Mouse (Mus musculus) granulocyte monocyte progenitor cell, adult 5-6 weeks (primary cell): ENCODE results near the gene Rlim. TPM values are rescaled to one million over a fixed set of nuclear protein-coding genes. Genes with fewer than 3 reads are reported as not detected.

Experiments used
- ATAC-seq: replicated peaks from 2 replicates; pipeline ENCODE4 v1.8.0; 2016; ENCODE audit warnings: mild to moderate bottlenecking, moderate TSS enrichment, inconsistent platforms; ENCODE audit not compliant: poor library complexity, severe bottlenecking
- total RNA-seq, 2 experiments: library from RNA; stranded (forward) in 1 of 2; stranded (reverse) in 1 of 2; fragments of 200-712, 200-1000 nt in 1 of 2; fragments of >200 nt in 1 of 2; fragmentation: Nextera tagmentation in 1 of 2; gene quantifications; 2 replicates each; pipeline ENCODE4 v1.2.3; 2014 to 2017

Rlim gene
- total RNA-seq (2014; fragmentation: Nextera tagmentation) = 43.0 and 49.3 TPM in 2 replicates
- 100 and 111 TPM in 2 replicates for total RNA-seq (2017)

DNA sequence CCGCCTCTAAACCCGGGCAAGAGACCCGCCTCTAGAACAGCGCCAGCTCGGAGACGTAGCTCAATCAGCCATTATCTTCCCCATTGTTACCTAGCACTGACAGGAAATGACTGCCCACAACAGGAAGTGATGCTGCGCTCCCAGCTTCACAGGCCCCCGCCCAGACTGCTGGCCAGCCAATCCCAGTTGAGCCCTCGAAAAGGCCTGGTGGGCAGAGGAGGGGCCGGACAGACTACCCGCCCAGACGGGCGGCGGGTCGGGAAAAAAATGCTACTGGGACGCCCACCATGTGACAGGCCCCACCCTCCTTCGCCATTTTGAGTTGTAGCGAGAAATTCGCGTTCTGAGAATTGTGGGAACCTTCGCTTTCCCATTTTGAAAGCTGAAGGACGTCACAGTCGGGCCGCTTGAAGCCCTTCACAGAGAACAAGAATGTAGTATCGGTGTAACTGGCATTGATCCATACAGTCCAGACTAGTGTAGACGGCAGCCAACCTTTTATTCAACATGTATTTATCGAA lies at the start of gene Rlim:
Gene Rlim (minus strand): TSS at position 116 of the 521 bp plus-strand sequence.
- peak; percentile 91 for ATAC-seq

DNA sequence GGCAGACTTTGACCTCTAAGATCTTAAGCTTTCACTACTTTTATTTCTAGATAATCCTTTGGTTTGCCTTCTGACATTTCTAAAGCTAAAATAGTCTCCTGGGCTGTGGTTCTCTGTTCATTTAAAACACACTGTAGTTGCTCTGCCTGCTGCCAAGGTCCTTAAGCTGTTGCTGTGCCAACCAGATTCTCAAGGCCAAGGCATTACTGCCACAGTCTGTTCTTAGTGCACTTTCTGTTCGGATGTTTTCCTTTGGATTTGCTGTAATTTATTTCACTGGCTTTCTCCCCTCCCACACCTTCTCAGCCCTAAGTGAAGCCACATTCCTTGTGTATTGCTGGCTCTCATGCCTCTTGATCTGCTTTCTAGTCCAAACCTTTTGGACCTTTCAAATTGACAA lies 36.1 kb upstream of the Rlim start:
- no peak for ATAC-seq

DNA sequence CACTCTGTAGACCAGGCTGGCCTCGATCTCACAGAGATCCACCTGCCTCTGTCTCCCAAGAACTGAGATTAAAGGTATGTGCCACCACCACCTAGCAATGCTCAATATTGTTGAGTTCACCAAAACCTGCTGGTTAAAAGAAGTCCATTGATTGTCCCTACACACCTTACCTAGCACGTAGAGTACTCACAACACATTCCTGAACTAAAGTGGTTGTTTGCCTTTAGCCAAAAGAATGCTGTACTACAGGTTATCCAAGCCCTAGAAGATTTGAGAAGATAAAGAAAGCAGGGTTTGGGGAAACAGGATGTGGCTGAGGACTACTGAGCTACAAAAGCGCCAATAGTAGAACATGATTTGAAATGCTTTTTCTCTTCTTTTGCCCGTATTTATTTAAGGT lies 34.0 kb upstream of the Rlim start:
- ATAC-seq = no peak

DNA sequence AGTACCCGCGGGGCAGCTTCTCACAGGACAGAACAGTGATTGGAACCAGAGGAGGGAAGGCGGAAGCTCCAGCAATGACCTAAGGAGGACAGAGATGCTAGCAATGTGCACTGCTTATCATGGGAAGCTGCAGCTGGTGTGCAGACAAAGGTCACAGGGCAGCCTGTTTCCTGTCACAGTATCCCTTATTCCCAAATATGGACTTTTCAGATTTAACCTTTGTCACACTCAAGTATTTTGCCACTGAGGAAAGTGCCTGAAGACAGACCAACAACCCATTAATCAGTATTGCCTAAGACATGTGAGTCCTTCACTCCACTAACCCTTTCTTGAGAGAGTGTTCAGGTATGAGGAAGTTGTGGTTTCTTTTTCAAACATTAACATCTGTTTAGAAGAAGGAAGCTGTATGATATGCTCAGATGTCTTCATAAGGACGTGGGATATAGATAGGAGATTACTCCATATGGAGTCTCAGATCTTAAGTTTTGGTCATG lies 32.3 kb upstream of the Rlim start:
- peak; percentile 100 for ATAC-seq

DNA sequence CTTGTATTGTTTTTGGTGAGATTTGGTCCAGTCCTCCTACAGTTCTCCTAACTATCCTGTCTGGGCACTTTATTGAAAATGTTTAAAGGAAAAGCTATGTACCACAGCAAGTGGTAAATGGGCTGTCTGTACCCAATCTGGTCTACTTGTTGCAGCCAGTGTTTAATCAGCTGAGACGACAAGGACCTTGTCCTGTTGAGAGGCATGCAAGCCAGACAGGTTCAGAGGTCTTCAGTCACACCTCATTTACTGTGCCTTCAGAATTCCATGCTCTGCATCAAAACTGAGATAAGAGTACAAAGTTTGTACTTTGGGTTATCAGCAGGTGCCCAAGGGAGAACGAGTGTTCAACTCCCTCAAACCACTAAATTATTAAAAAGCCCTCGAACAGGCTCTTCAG lies 13.7 kb upstream of the Rlim start:
- no peak for ATAC-seq

DNA sequence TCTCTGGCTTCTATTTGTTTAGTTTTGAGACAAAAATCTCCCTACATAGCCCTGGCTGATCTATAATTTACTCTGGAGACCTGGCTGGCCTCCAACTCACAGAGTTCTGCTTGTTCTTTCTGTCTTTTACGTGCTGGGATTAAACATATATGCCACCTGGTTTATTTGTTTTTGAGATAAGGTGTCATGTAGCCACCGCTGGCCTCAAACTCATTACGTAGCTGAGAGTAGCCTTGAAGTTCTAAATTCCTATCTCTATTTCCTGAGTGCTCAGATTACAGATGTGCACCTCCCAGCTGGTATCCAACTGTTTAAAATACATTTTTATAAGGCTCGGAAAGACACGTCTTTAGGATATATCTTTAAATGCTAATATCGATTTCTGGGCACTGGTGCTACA lies 12.8 kb upstream of the Rlim start:
- ATAC-seq = no peak

DNA sequence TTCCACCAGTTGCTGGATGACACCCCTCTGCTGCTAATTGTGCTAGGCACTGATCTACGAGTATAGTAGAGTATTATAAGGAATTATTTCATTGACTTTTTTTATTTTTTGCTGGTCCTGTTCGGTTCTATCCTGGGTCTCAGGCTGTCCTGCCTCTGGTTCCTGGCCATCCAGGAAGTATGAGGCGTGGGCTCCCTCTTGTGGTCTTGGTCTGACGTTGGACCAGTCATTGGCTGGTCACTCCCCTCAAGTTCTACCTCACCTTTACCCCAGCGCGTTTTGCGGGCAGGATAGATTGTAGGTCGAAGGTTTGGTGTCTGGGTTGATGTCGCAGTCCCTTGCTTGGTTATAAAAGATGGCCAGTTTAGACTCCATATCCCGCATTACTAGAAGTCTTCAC lies 10.6 kb upstream of the Rlim start:
- peak; percentile 62 for ATAC-seq

DNA sequence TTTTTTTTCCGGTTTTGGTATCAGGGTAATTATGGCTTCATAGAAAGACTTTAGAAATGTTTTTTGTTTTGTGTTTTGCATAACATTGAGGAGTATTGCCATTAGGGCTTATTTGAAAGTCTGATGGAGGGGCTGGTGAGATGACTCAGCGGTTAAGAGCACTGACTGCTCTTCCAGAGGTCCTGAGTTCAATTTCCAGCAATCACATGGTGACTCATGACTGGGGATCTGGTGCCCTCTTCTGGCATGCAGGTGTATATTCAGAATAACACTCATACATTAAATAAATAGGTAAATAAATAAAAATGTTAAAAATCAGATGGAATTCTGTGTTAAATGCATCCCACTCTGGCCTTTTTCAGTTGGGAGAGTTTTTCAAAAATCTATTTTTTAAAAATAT lies 9.3 kb upstream of the Rlim start:
- ATAC-seq = peak; percentile 40; the same call in 1 of the 2 replicates

DNA sequence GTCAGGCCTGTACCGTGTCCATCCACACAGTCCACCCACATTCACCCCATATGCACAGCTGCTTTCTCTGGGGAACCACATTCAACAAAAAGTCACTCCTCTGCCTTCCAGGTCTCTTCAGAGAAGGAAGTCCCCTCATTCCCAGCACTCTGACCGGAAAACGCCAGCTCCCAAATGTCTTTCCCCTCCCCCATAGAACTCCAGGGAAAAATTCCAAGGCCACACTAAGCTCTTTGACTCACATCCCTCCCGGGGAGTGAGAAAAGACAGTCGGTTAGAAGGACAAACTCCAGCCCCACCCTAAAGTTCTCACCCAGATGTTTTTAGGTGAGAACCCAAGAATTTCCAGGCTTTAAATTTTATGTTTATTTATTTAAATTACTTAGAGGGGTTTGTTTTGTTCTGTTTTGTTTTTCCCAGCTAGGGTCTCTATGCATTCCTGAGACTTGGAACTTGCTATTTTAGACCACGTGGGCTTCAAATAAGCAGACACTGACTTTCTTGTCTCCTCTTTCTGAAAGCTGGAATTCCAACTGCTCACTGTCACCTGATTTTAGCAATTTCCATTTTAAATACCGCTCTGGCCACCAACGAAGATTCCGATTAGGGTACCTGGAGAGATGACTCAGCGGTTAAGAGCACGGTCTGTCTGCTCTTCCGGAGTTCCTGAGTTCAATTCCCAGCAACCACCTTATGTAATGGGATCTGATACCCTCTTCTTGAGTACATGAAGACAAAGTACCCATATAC lies 6.3 kb upstream of the Rlim start:
- no peak for ATAC-seq

DNA sequence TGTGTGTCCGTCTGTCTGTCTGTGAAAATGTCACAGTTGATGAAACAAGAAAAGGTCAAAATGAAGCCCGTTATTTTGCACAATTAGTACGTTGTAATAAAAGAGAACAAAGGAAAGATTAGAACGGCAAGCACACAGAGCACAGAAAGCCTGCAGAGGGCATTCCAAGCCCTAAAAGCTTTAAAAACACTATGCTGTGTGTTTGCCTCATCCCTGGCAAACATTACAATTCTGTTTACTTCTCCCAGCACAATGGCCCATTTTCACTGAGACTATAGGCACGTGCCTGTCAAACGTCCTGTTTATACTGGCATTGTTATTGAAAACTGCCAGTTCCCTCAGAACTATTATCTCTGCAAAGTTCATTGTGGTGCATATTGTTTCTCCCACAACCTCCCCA lies 5.1 kb upstream of the Rlim start:
- ATAC-seq = no peak

DNA sequence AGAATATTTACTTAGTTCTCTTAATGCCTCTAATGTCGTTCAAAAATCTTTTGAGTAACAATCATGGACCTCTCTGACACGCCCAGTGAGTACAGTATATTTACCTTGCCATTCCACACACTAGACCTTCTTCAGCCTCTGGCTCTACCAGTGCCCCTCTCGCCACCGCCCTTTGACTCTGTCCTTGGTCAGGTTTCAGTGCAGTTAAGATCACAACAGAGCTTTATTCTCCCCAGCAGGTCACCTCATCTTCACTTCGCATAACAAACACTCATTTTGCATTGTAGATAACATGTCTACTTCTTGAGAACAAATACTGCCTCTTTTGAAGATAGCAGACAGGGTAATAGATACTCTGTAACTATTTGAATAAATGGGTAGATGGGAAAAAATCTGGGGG lies 3.9 kb upstream of the Rlim start:
- no peak for ATAC-seq

DNA sequence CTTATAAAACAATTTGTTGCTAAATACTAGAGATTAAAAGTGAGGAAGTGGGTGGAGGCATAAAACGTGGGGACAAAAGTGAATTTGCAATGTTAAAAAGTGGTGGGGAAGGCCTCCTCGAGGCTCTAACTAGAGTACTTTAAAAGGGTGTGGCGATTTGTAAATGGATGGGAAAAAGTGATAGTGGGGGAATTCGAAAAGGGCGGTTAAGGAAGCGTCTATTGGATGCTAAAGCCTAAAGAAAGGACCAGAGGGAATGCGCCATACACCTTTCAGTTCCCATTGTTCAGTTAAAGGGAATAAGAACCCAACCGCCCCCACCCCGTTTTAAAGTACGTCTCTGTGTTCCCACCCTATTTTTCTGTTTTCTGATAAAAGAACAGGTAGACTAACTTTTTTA lies 722 bp upstream of the Rlim start:
- no peak for ATAC-seq

DNA sequence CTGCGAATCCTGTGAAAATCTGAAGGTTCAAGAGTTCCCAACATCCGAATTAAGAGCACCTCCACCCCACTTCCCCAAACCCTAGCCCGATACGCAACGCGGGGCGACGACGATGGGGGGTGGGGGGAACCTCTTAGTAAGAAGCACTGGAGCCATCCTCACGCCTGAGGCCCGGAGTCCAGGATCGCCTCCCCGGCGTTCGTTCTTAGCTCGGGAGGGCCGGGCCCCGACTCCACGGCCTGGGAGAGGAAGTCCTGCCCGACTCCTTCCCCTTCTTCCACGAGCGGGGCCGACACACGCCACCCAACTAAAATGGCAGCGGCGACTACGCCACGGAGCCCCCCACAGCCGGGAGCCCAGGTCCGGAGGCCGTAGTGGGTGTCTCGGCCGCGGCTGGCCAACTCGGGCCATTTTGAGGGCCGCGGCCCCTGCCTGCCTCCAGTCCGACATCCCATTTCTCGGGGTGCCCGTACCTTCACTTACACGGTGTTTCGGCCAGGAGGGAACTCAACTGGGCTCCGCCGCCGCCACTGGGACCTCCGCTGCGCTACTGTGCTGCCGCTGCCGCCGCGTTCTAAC lies 405 bp downstream of the Rlim start:
- peak; percentile 51 for ATAC-seq

DNA sequence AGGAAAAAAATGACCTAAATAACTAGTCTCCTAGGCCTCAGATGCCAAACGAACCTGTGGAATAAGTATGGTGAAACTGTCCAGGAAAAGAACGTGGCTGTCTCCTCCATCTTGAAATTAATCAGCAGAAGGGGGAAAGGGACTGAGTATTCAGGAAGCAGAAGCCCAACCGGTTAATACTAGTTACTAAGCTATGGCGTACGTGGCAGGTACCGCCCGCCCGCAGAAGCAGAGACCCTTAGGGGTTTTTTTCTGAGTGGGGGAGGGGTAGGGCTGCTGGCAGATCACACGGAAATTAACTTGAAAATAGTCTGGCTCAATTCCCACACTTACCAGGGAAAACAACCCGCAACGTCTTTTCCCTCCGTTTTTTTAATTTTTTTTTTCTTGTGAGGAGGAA lies 1.0 kb downstream of the Rlim start:
- ATAC-seq = peak; percentile 33

DNA sequence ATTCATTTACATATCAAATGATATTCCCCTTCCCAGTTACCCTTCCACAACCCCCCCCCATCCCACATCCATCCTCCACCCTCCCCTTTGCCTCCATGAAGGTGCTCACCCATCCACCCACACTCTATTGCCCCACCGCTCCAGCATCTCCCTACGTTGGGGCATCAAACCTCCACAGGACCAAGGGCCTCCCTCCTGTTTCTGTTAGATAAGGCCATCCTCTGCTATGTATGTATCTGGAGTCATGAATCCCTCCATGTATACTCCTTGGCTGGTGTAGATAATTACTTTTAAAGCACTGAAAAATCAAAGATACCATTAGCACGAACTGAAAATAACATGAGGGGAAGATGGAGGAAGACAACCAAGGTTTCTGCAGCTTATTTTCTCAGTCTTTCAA lies 41.4 kb downstream of the Rlim start:
- ATAC-seq = no peak

DNA sequence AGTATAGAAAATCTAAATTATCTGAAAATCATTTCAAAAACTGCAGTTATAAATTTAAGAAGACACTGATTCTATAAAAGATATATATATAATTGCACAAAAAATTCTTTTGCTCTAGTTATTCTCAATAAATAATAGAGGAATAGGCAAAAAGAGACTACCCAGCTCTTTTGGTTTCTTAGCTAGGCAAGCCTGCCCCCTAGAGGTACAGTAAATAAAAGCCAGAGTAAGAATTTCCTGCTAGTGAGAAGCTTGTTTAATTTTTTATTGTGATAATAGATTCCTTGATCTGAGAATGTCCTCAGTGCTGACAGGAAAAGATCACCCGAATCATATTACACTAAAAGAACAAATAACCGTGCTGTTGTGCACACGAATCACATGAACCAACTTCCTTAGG lies 43.8 kb downstream of the Rlim start:
- ATAC-seq = no peak

DNA sequence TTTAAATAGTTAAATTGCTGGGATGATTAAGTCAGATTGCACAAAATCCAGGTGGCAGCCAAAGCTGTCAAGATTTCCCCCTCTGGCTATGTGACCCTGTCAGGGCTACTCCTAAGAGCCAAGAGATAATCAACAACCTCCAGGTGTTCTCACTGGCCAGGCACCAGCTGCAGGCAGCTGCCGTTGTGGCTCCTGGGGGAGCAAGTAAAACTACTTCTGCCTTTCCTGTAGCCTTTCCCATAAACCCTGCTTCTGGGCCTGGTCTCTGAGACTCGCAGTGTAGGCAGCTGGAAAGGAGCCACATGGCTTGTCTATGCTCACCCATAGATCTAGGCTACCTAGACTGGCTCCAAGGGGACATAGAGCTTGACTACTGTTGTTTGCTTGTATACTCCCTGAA lies 58.6 kb downstream of the Rlim start:
- ATAC-seq = no peak

DNA sequence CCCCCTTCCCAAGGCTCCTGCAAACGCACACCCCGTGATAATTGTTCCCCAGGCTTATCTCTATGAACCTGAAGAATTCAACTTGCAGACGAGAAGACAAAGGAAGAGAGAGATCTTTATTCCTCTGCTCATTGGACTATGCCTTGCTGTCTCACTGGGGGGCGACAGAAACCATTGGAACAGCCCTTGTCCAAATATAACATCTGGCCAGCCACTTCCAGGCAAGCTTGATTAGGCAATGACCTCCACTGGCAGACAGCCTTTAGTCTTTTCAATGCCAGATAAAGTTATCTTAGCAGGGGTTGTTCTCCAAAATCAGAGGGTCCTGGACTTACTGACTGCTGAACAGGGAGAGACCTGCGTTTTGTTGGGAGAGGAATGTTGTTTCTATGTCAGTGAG lies 62.1 kb downstream of the Rlim start:
- ATAC-seq = no peak

DNA sequence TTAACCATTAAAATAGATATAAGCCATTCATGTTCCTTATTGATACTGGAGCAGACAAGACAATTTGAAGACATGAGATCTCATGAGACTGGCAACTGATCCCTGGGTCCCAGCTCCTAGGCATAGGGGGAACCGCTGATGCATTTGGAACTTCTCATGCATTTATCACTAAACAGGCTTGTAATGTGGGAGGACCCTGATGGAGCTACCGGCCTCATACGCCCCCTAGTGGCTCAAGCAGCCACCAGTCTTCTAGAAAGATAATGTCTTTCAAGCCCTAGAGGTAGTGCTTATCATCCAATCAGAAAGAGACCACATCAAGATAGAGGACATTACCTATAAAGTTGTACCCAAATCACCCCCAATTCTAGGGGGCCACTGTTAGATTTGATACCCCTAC lies 66.3 kb downstream of the Rlim start:
- 0 out of 2 replicates have a peak, but pooled peaks have one; percentile 40 for ATAC-seq
